Mouse (Mus musculus) C2C12 (cell line): ENCODE measurements around the gene Pitpnm1.
"Not testable (repeated sequence)": the region's sequence is repeated elsewhere in the genome, so short reads cannot be mapped to it uniquely, and the experiment has no call there.

ENCODE experiments used
- CEBPB ChIP-seq: IDR thresholded peaks from one replicate; pipeline ENCODE4 v1.6.1; 2011; ENCODE audit warnings: low read depth, mild to moderate bottlenecking, control low read depth, moderate library complexity
- CTCF ChIP-seq: IDR thresholded peaks from one replicate; pipeline ENCODE4 v1.5.1; 2011; ENCODE audit not compliant: control insufficient read depth, insufficient read depth, insufficient read length
- FOSL1 ChIP-seq: IDR thresholded peaks from one replicate; pipeline ENCODE4 v1.8.0; 2011; ENCODE audit warnings: mild to moderate bottlenecking, low read length; ENCODE audit not compliant: poor library complexity, insufficient read depth, severe bottlenecking
- MAX ChIP-seq: IDR thresholded peaks from one replicate; pipeline ENCODE4 v1.6.1; 2011; ENCODE audit warnings: mild to moderate bottlenecking, control low read depth
- MYOD1 ChIP-seq: IDR thresholded peaks from one replicate; pipeline ENCODE4 v1.6.1; 2011; ENCODE audit warnings: low read depth; ENCODE audit not compliant: control insufficient read depth, insufficient read length
- MYOG ChIP-seq: IDR thresholded peaks from one replicate; pipeline ENCODE4 v1.6.1; 2011; ENCODE audit not compliant: control insufficient read depth, insufficient read length; ENCODE audit errors: extremely low read depth
- USF1 ChIP-seq: IDR thresholded peaks from one replicate; pipeline ENCODE4 v1.6.1; 2011; ENCODE audit warnings: low read depth, mild to moderate bottlenecking, control low read depth, moderate library complexity

- TF ChIP-seq CTCF, MYOG, MAX, USF1, CEBPB, MYOD1, FOSL1: not testable (repeated sequence)
Measured at GRCm38 (mm10) chr19:4125268-4125667, 25.5 kb downstream of the Pitpnm1 start.
